8 mouse cellular contexts compared by ENCODE assay signal in the genomic region with DNA sequence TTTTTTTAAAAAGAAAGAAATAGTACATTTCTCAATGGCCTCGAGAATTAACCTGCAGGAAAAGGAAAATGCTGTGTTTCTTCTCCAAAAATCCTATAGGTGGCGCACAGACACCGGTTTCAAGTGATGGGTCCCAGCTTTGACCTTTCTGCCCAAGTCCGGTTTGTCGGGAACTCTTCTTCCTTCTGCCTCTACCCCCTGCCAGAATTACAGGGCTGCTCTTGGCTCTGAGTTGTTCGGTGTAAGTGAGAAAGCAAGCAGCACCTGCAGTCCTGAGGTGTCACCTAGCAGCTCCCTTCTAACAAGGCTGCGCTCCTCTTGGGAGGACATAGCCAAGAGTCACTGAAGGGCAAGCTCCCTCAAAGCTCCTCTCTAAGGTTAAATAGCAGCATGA.
DNase-seq lines count a peak whose midpoint lies in the region; ATAC-seq and TF ChIP-seq lines count a peak whose summit lies in the region.

No protein-coding gene starts in this region.

- DNase-seq in left cerebral cortex, adult 2 months (ENCODE audit: extremely low spot score in 1 of 2, low spot score in 2 of 2) = no peak
- no peak for DNase-seq in left cerebral cortex, postnatal 10 days (ENCODE audit: extremely low spot score in 1 of 2, low spot score in 2 of 2)
- peak; percentile 55 for DNase-seq in adrenal gland, postnatal 14 days
- DNase-seq in hindbrain, postnatal 0 days (ENCODE audit: low spot score) = peak; percentile 70
- peak; percentile 76 for DNase-seq in midbrain, embryonic 14.5 days
- peak; percentile 25 for DNase-seq in thymus, postnatal 14 days

- no peaks in the 10 kb centered on the region for H3K4me1 ChIP-seq in embryonic facial prominence, embryonic 12.5 days
- no peaks in the 10 kb centered on the region for H3K4me1 ChIP-seq in hindbrain, postnatal 0 days (ENCODE audit: insufficient read depth, low read length)
- H3K4me1 ChIP-seq in limb, embryonic 15.5 days = no peaks in the 10 kb centered on the region
- no peaks in the 10 kb centered on the region for H3K4me1 ChIP-seq in midbrain, embryonic 14.5 days (ENCODE audit: control insufficient read depth, insufficient read depth, low read length)

- H3K9ac ChIP-seq in embryonic facial prominence, embryonic 12.5 days = no peak overlapping the region
- no peak overlapping the region for H3K9ac ChIP-seq in hindbrain, postnatal 0 days (replicated peaks; ENCODE audit: low read length)
- H3K9ac ChIP-seq in limb, embryonic 15.5 days = no peak overlapping the region
- H3K9ac ChIP-seq in midbrain, embryonic 14.5 days (replicated peaks; ENCODE audit: low read length) = no peak overlapping the region

- no peak for ATAC-seq in embryonic facial prominence, embryonic 12.5 days (ENCODE audit: insufficient number of reproducible peaks, insufficient read depth, low FRiP score, low TSS enrichment)
- ATAC-seq in hindbrain, postnatal 0 days = peak; percentile 59; the same call in 1 of the 2 replicates
- no peak for ATAC-seq in limb, embryonic 15.5 days (ENCODE audit: insufficient number of reproducible peaks, low FRiP score, low TSS enrichment, low read depth)
- ATAC-seq in midbrain, embryonic 14.5 days (ENCODE audit: low FRiP score, low TSS enrichment) = no peak; the same call in 1 of the 2 replicates

- no peaks in the 10 kb centered on the region for H3K9me3 ChIP-seq in embryonic facial prominence, embryonic 12.5 days
- H3K9me3 ChIP-seq in hindbrain, postnatal 0 days (ENCODE audit: low read length) = no peaks in the 10 kb centered on the region
- no peaks in the 10 kb centered on the region for H3K9me3 ChIP-seq in limb, embryonic 15.5 days
- no peaks in the 10 kb centered on the region for H3K9me3 ChIP-seq in midbrain, embryonic 14.5 days (ENCODE audit: control insufficient read depth, low read length)

- intact Hi-C loops in left cerebral cortex, adult 2 months (cut with DNase I) = loop anchor here (5.0 kb wide), 2 partner anchors 65 to 190 kb away; no protein-coding TSS in a partner anchor
- intact Hi-C loops in left cerebral cortex, postnatal 10 days (cut with DNase I) = loop anchor here (5.0 kb wide), 1 partner anchor 480 kb away; no protein-coding TSS in a partner anchor

- no peak overlapping the region for H3K27ac ChIP-seq in left cerebral cortex, adult 2 months
- no peak overlapping the region for H3K27ac ChIP-seq in embryonic facial prominence, embryonic 12.5 days
- no peak overlapping the region for H3K27ac ChIP-seq in hindbrain, postnatal 0 days
- no peak overlapping the region for H3K27ac ChIP-seq in limb, embryonic 15.5 days
- no peak overlapping the region for H3K27ac ChIP-seq in midbrain, embryonic 14.5 days (replicated peaks; ENCODE audit: low read depth, low read length)

- peak; percentile 68 for TF ChIP-seq CTCF in left cerebral cortex, adult 2 months (IDR thresholded peaks at IDR 0.05)
- peak; percentile 76 for TF ChIP-seq CTCF in hindbrain, postnatal 0 days (IDR thresholded peaks at IDR 0.05; ENCODE audit: low read depth)

- H3K36me3 ChIP-seq in embryonic facial prominence, embryonic 12.5 days = no peaks in the 10 kb centered on the region
- no peaks in the 10 kb centered on the region for H3K36me3 ChIP-seq in hindbrain, postnatal 0 days (ENCODE audit: insufficient read depth, low read length)
- no peaks in the 10 kb centered on the region for H3K36me3 ChIP-seq in limb, embryonic 15.5 days
- no peaks in the 10 kb centered on the region for H3K36me3 ChIP-seq in midbrain, embryonic 14.5 days (ENCODE audit: control insufficient read depth, insufficient read depth, low read length)

- H3K4me3 ChIP-seq in left cerebral cortex, adult 2 months = no peak overlapping the region
- no peak overlapping the region for H3K4me3 ChIP-seq in embryonic facial prominence, embryonic 12.5 days
- no peak overlapping the region for H3K4me3 ChIP-seq in hindbrain, postnatal 0 days (ENCODE audit: low read length)
- H3K4me3 ChIP-seq in limb, embryonic 15.5 days = no peak overlapping the region
- no peak overlapping the region for H3K4me3 ChIP-seq in midbrain, embryonic 14.5 days (replicated peaks; ENCODE audit: low read depth, low read length)

- H3K27me3 ChIP-seq in embryonic facial prominence, embryonic 12.5 days = peaks cover 5% of the 10 kb centered on the region; the same call in 1 of the 2 replicates
- H3K27me3 ChIP-seq in hindbrain, postnatal 0 days (ENCODE audit: insufficient read depth, low read length) = no peaks in the 10 kb centered on the region
- no peaks in the 10 kb centered on the region; the same call in 1 of the 2 replicates for H3K27me3 ChIP-seq in limb, embryonic 15.5 days
- H3K27me3 ChIP-seq in midbrain, embryonic 14.5 days (ENCODE audit: control insufficient read depth, insufficient read depth, low read length) = no peaks in the 10 kb centered on the region

- H3K4me2 ChIP-seq in embryonic facial prominence, embryonic 12.5 days (replicated peaks) = peak overlapping the region; percentile 28
- peak overlapping the region; percentile 19; the same call in 1 of the 2 replicates for H3K4me2 ChIP-seq in hindbrain, postnatal 0 days (ENCODE audit: low read depth, low read length)
- H3K4me2 ChIP-seq in limb, embryonic 15.5 days = peak overlapping the region; percentile 31; the same call in 1 of the 2 replicates
- no peak overlapping the region for H3K4me2 ChIP-seq in midbrain, embryonic 14.5 days (ENCODE audit: low read length)

- 15% methylated on average over 7 of the region's 7 CpGs for WGBS in embryonic facial prominence, embryonic 12.5 days
- 10% methylated on average over 7 of the region's 7 CpGs for WGBS in hindbrain, postnatal 0 days
- WGBS in limb, embryonic 15.5 days = 8% methylated on average over 7 of the region's 7 CpGs
- WGBS in midbrain, embryonic 14.5 days = 11% methylated on average over 7 of the region's 7 CpGs

Comparison
In these comparisons a context has a peak if more than half of its experiments do, and no peak if none do; other contexts are left out.
1. DNase-seq: peak in adrenal gland, postnatal 14 days (single experiment), hindbrain, postnatal 0 days (single experiment), midbrain, embryonic 14.5 days (single experiment) and thymus, postnatal 14 days (single experiment); none in left cerebral cortex, adult 2 months (0 of 2) and left cerebral cortex, postnatal 10 days (0 of 2).